Mouse (Mus musculus): ENCODE data around the gene A930002H24Rik. TPM values are rescaled to one million over a fixed set of nuclear protein-coding genes. Genes with fewer than 3 reads are reported as not detected.

A930002H24Rik gene
- 1.6 and 3.0 TPM in 2 replicates for polyA plus RNA-seq (2016; fragmentation: Nextera tagmentation; extraction: Ambion mirVana)

- Histone ChIP-seq H3K4me3 (peak within 1 kb of the TSS; percentile 85), H3K36me3 (no peaks in the 10 kb centered on the region), H3K9ac (replicated peaks) (peak within 1 kb of the TSS; percentile 90), H3K27me3 (peaks cover 9% of the 10 kb centered on the region), H3K4me1 (peaks cover 13% of the 10 kb centered on the region), H3K27ac (replicated peaks) (peak within 1 kb of the TSS; percentile 87), H3K9me3 (no peaks in the 10 kb centered on the region), H3K4me2 (replicated peaks) (peak within 1 kb of the TSS; percentile 65)
- ATAC-seq (ENCODE audit: low FRiP score, low read depth) = peak; percentile 100
- WGBS = under 1% methylated on average over 52 of the region's 55 CpGs
Measured at GRCm38 (mm10) chr17:63863647-63864149, at the start of gene A930002H24Rik. TSS of gene A930002H24Rik (minus strand) at chr17:63863791.

GRCm38 (mm10) chr17:63909297-63909696 is 45.7 kb upstream of the A930002H24Rik start:
- no peaks in the 10 kb centered on the region for H3K36me3 ChIP-seq
- peaks cover 6% of the 10 kb centered on the region; the same call in 1 of the 2 replicates for H3K9me3 ChIP-seq
- no peak overlapping the region for H3K4me2 ChIP-seq (replicated peaks)
- no peak for ATAC-seq (ENCODE audit: low FRiP score, low read depth)
- WGBS = 97% methylated on average over 4 of the region's 4 CpGs
- no peak overlapping the region for H3K4me3 ChIP-seq
- no peaks in the 10 kb centered on the region for H3K27me3 ChIP-seq
- no peak overlapping the region for H3K9ac ChIP-seq (replicated peaks)
- no peak overlapping the region for H3K27ac ChIP-seq (replicated peaks)
- H3K4me1 ChIP-seq = no peaks in the 10 kb centered on the region

- ATAC-seq (ENCODE audit: low FRiP score, low read depth) = no peak
Measured at GRCm38 (mm10) chr17:63897050-63897449, 33.5 kb upstream of the A930002H24Rik start.

GRCm38 (mm10) chr17:63895829-63896228 is 32.2 kb upstream of the A930002H24Rik start:
- Histone ChIP-seq H3K36me3 (0 out of 2 replicates have a peak, but pooled peaks cover 12% of the 10 kb centered on the region), H3K27ac (replicated peaks) (no peak overlapping the region), H3K4me3 (no peak overlapping the region), H3K9me3 (no peaks in the 10 kb centered on the region), H3K4me1 (no peaks in the 10 kb centered on the region), H3K27me3 (no peaks in the 10 kb centered on the region), H3K9ac (replicated peaks) (no peak overlapping the region), H3K4me2 (replicated peaks) (no peak overlapping the region)
- 91% methylated on average over 3 of the region's 3 CpGs for WGBS
- no peak for ATAC-seq (ENCODE audit: low FRiP score, low read depth)

More at GRCm38 (mm10) chr17:63897050-63897449, 33.5 kb upstream of the A930002H24Rik start:
- H3K9me3 ChIP-seq = no peaks in the 10 kb centered on the region
- no peak overlapping the region for H3K27ac ChIP-seq (replicated peaks)
- H3K9ac ChIP-seq (replicated peaks) = no peak overlapping the region
- no peak overlapping the region for H3K4me3 ChIP-seq
- H3K27me3 ChIP-seq = no peaks in the 10 kb centered on the region
- no peak overlapping the region for H3K4me2 ChIP-seq (replicated peaks)
- H3K36me3 ChIP-seq = 0 out of 2 replicates have a peak, but pooled peaks cover 12% of the 10 kb centered on the region
- H3K4me1 ChIP-seq = no peaks in the 10 kb centered on the region
- 82% methylated on average over 7 of the region's 7 CpGs for WGBS

DNA sequence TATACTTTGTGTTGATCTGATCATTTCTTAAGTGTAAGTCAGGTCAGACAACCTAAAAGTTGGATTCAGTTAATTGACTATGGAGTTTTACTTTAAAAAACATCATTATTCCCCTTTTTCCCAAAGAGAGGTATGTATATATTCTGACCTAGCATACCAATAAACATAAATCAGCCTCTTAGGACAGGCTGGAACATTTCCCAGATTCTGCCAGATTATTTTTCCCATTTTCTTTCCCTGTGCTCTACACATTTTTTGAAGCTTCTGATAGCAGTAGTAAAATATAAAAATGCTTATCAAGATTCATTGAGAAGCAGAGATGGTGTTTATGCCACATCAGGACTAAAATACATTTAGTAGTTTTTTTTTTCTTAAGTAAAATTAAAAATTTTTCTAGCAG is 27.0 kb upstream of the A930002H24Rik start:
- Histone ChIP-seq H3K9me3 (no peaks in the 10 kb centered on the region), H3K9ac (replicated peaks) (no peak overlapping the region), H3K27ac (replicated peaks) (no peak overlapping the region), H3K27me3 (no peaks in the 10 kb centered on the region), H3K4me3 (no peak overlapping the region), H3K4me1 (no peaks in the 10 kb centered on the region), H3K4me2 (replicated peaks) (no peak overlapping the region), H3K36me3 (no peaks in the 10 kb centered on the region)
- ATAC-seq (ENCODE audit: low FRiP score, low read depth) = no peak

DNA sequence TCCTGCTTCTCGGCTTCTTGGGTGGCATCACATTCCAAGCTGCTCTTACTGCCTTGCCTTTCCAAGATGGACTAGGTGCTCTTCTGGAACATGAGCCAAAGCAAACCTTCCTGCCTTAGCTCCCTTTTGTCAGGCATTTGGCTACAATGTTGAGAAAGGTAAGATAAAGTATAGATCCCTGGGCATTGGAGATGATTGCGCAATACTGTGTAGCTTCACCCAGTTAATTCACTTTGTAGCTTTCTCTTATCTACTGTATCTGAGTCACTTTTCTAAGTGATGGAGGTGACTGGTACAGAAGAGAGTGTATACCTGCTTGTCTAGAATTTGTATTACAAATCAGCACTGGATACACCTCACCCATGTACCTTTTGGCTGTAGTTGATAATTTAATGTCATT is 23.4 kb upstream of the A930002H24Rik start:
- H3K4me3 ChIP-seq = no peak overlapping the region
- H3K9me3 ChIP-seq = no peaks in the 10 kb centered on the region
- no peak overlapping the region for H3K27ac ChIP-seq (replicated peaks)
- no peaks in the 10 kb centered on the region for H3K4me1 ChIP-seq
- H3K9ac ChIP-seq (replicated peaks) = no peak overlapping the region
- no peak overlapping the region for H3K4me2 ChIP-seq (replicated peaks)
- no peaks in the 10 kb centered on the region for H3K27me3 ChIP-seq
- no peaks in the 10 kb centered on the region for H3K36me3 ChIP-seq
- WGBS = 91% methylated on average over 2 of the region's 2 CpGs
- no peak for ATAC-seq (ENCODE audit: low FRiP score, low read depth)

DNA sequence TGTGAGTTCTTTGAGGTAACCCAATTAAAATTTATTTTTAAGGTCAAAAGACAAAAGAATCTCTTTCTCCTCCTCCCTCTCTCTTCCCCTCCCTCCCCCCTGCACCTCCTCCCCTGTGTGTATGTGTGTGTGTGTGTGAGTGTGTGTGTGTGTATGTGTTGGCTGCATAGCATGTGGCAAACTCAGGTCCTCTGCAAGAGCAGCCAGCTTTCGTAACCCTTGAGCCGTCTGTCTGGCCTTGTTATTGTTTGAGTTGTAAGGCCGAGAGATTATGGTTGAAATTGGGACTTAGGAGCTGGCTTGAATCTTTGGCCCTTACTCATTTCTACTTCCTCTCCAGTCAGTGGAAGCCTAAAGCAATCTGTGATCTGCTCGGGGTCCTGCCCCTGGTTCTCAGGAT is 16.4 kb upstream of the A930002H24Rik start:
- 84% methylated on average over 4 of the region's 4 CpGs for WGBS
- ATAC-seq (ENCODE audit: low FRiP score, low read depth) = no peak

GRCm38 (mm10) chr17:63878889-63879288 is 15.3 kb upstream of the A930002H24Rik start:
- no peak for ATAC-seq (ENCODE audit: low FRiP score, low read depth)
- Histone ChIP-seq H3K4me2 (replicated peaks) (no peak overlapping the region), H3K36me3 (no peaks in the 10 kb centered on the region), H3K4me3 (no peak overlapping the region), H3K9ac (replicated peaks) (no peak overlapping the region), H3K27me3 (no peaks in the 10 kb centered on the region), H3K27ac (replicated peaks) (no peak overlapping the region), H3K9me3 (no peaks in the 10 kb centered on the region), H3K4me1 (no peaks in the 10 kb centered on the region; the same call in 1 of the 2 replicates)
- 74% methylated on average over 4 of the region's 4 CpGs for WGBS

More for the DNA sequence above, 16.4 kb upstream of the A930002H24Rik start:
- no peaks in the 10 kb centered on the region; the same call in 1 of the 2 replicates for H3K4me1 ChIP-seq
- no peaks in the 10 kb centered on the region for H3K36me3 ChIP-seq
- H3K9ac ChIP-seq (replicated peaks) = no peak overlapping the region
- no peak overlapping the region for H3K4me2 ChIP-seq (replicated peaks)
- no peak overlapping the region for H3K27ac ChIP-seq (replicated peaks)
- no peaks in the 10 kb centered on the region for H3K9me3 ChIP-seq
- no peaks in the 10 kb centered on the region for H3K27me3 ChIP-seq
- H3K4me3 ChIP-seq = no peak overlapping the region

- ATAC-seq (ENCODE audit: low FRiP score, low read depth) = no peak
- no peak overlapping the region for H3K9ac ChIP-seq (replicated peaks)
- H3K4me1 ChIP-seq = no peaks in the 10 kb centered on the region
- H3K9me3 ChIP-seq = no peaks in the 10 kb centered on the region
- H3K4me2 ChIP-seq (replicated peaks) = no peak overlapping the region
- WGBS = 93% methylated on average over 7 of the region's 7 CpGs
- no peaks in the 10 kb centered on the region for H3K27me3 ChIP-seq
- no peaks in the 10 kb centered on the region for H3K36me3 ChIP-seq
- no peak overlapping the region for H3K27ac ChIP-seq (replicated peaks)
- H3K4me3 ChIP-seq = no peak overlapping the region
Measured at GRCm38 (mm10) chr17:63871773-63872172, 8.2 kb upstream of the A930002H24Rik start.

GRCm38 (mm10) chr17:63864171-63864571 is 580 bp upstream of the A930002H24Rik start:
- Histone ChIP-seq H3K27ac (replicated peaks) (peak overlapping the region; percentile 87), H3K9ac (replicated peaks) (peak overlapping the region; percentile 90), H3K4me1 (peaks cover 13% of the 10 kb centered on the region), H3K4me2 (replicated peaks) (peak overlapping the region; percentile 65), H3K9me3 (no peaks in the 10 kb centered on the region), H3K36me3 (no peaks in the 10 kb centered on the region), H3K4me3 (peak overlapping the region; percentile 85), H3K27me3 (peaks cover 9% of the 10 kb centered on the region)
- ATAC-seq (ENCODE audit: low FRiP score, low read depth) = peak; percentile 82
- WGBS = 0% methylated on average over 31 of the region's 48 CpGs

GRCm38 (mm10) chr17:63863012-63863630 is 470 bp downstream of the A930002H24Rik start, which contains the start of gene Fer:
TSS of gene Fer (plus strand) at chr17:63863062.
- H3K9me3 ChIP-seq = no peaks in the 10 kb centered on the region
- ATAC-seq (ENCODE audit: low FRiP score, low read depth) = peak; percentile 54; the same call in 1 of the 2 replicates
- H3K9ac ChIP-seq (replicated peaks) = peak within 1 kb of the TSS; percentile 90
- peak within 1 kb of the TSS; percentile 85 for H3K4me3 ChIP-seq
- H3K27me3 ChIP-seq = peaks cover 9% of the 10 kb centered on the region
- under 1% methylated on average over 40 of the region's 41 CpGs for WGBS
- H3K36me3 ChIP-seq = no peaks in the 10 kb centered on the region
- peak within 1 kb of the TSS; percentile 65 for H3K4me2 ChIP-seq (replicated peaks)
- H3K4me1 ChIP-seq = peaks cover 13% of the 10 kb centered on the region
- H3K27ac ChIP-seq (replicated peaks) = peak within 1 kb of the TSS; percentile 87

DNA sequence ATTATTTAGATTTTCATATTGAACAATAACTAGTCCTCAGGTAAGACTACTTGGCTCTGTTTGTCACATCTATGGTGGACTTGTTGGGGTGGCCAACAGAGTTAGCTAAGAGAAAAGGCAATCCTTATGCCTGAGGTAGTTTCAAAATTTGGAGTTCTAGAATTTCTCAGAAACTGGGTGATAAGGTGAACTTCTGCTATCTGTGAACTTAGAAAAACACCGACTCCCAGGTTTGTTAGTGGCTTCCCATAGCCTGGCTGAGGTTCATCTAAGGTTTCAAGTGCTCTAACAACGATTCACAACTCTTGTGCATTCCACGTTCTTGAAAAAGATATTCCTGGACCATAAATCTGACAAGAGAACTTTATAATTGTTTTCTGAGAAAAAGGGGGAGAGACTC is 1.2 kb downstream of the A930002H24Rik start:
- Histone ChIP-seq H3K4me1 (peaks cover 13% of the 10 kb centered on the region), H3K36me3 (no peaks in the 10 kb centered on the region), H3K9me3 (no peaks in the 10 kb centered on the region), H3K9ac (replicated peaks) (no peak overlapping the region), H3K4me3 (no peak overlapping the region), H3K27ac (replicated peaks) (no peak overlapping the region), H3K4me2 (replicated peaks) (no peak overlapping the region), H3K27me3 (peaks cover 9% of the 10 kb centered on the region)
- no peak for ATAC-seq (ENCODE audit: low FRiP score, low read depth)
- 64% methylated on average over 3 of the region's 3 CpGs for WGBS

Data from midbrain, embryonic 12.5 days (tissue).